Mouse (Mus musculus): ENCODE data around the gene Mfsd4b1. TPM values are rescaled to one million over a fixed set of nuclear protein-coding genes. Genes with fewer than 3 reads are reported as not detected.

Gene Mfsd4b1
- polyA plus RNA-seq, 1 experiment = not detected

DNA sequence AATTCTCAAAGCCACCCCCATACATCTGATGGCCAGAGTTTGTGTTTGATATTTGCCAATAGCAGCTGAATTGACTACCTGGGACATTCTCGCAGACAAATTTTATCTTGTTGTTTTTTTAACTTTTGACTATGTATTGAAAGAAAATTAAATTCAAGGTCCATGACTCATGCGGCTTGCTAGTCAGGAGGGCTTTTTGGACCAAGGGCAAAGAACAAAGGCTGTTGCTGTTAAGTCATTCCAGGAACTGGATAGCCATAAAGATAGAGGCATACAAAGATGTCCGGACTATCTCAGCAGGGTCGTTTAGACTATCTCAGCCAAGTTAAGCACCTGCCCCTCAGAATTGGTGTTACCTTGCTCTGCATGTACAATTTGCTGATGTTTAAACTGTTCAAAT, 47.7 kb downstream of the Mfsd4b1 start:
- Histone ChIP-seq H3K4me1 (no peaks in the 10 kb centered on the region), H3K4me3 (replicated peaks) (no peak overlapping the region), H3K36me3 (replicated peaks; ENCODE audit: low read length) (no peaks in the 10 kb centered on the region), H3K27me3 (replicated peaks) (no peaks in the 10 kb centered on the region), H3K9me3 (peaks cover 17% of the 10 kb centered on the region)
- TF ChIP-seq GATA1 (IDR thresholded peaks at IDR 0.05; ENCODE audit: borderline replicate concordance, low read length) = no peak
- TF ChIP-seq FLI1 (IDR thresholded peaks at IDR 0.05; ENCODE audit: low read length) = no peak

DNA sequence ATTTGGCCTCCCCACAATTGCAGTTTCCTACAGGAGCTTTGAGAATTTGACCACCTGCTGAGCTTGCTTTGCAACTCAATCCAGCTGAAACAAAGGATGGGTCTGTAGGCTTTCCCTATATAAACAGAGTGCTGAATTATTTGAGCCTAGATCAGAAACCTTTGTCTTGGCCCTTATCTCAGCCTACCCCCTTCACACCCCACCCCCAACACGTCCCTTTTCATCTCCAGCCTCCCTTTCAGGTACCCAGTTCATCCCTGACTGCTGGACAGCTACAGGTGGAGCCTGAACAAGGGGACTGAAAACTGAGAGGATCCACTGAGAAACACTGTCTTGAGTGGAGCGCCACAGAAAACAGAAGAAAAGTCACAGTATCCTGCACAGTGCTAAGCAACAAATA, 49.3 kb downstream of the Mfsd4b1 start:
- H3K27me3 ChIP-seq (replicated peaks) = no peaks in the 10 kb centered on the region
- no peaks in the 10 kb centered on the region for H3K36me3 ChIP-seq (replicated peaks; ENCODE audit: low read length)
- peaks cover 17% of the 10 kb centered on the region for H3K9me3 ChIP-seq
- H3K4me1 ChIP-seq = no peaks in the 10 kb centered on the region
- TF ChIP-seq GATA1 (IDR thresholded peaks at IDR 0.05; ENCODE audit: borderline replicate concordance, low read length) (no peak), FLI1 (IDR thresholded peaks at IDR 0.05; ENCODE audit: low read length) (no peak)
- no peak overlapping the region for H3K4me3 ChIP-seq (replicated peaks)

DNA sequence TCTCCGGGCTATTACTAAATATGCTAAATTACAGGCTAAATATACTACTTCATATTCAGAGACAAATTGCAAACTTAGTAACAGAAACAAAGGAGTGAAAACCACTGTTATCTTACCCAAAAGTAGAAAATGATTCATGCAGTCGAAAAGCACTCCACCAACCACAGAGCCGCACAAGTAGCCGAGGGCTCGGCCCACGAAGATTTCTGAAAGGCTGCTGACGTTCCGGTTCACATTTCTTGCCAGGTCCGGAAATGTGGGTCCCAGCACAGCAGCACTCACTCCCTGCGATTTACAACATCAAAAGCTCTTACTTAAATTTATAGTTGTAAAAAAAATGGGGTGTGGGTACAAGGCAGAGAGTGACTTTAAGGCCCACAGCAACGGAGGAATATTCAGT, 50.1 kb downstream of the Mfsd4b1 start:
- Histone ChIP-seq H3K27me3 (replicated peaks) (no peaks in the 10 kb centered on the region), H3K9me3 (peaks cover 17% of the 10 kb centered on the region), H3K36me3 (replicated peaks; ENCODE audit: low read length) (no peaks in the 10 kb centered on the region), H3K4me1 (no peaks in the 10 kb centered on the region), H3K4me3 (replicated peaks) (no peak overlapping the region)
- TF ChIP-seq GATA1 (IDR thresholded peaks at IDR 0.05; ENCODE audit: borderline replicate concordance, low read length) = no peak
- no peak for TF ChIP-seq FLI1 (IDR thresholded peaks at IDR 0.05; ENCODE audit: low read length)

DNA sequence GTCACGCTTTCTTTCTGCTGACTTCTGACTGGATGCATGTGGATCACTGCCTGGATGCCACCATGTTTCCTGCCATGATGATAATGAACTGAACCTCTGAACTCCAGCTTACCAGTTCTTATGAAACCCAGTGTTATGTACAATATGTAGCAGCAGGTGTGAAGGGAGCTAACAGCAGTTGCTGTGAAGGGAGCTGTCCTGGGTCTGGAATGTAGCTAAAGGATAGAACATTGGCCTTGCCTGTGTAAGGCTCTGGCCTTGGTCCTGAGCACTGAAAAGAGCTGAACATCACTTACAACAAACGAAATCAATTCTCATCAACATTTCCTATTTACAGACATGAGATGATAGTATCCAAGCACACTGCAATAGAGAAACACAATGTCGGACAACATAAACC, 57.6 kb downstream of the Mfsd4b1 start:
- no peak for TF ChIP-seq FLI1 (IDR thresholded peaks at IDR 0.05; ENCODE audit: low read length)
- TF ChIP-seq GATA1 (IDR thresholded peaks at IDR 0.05; ENCODE audit: borderline replicate concordance, low read length) = no peak
- Histone ChIP-seq H3K4me3 (replicated peaks) (no peak overlapping the region), H3K4me1 (no peaks in the 10 kb centered on the region; the same call in 1 of the 2 replicates), H3K27me3 (replicated peaks) (no peaks in the 10 kb centered on the region), H3K36me3 (replicated peaks; ENCODE audit: low read length) (no peaks in the 10 kb centered on the region), H3K9me3 (peaks cover 7% of the 10 kb centered on the region)

DNA sequence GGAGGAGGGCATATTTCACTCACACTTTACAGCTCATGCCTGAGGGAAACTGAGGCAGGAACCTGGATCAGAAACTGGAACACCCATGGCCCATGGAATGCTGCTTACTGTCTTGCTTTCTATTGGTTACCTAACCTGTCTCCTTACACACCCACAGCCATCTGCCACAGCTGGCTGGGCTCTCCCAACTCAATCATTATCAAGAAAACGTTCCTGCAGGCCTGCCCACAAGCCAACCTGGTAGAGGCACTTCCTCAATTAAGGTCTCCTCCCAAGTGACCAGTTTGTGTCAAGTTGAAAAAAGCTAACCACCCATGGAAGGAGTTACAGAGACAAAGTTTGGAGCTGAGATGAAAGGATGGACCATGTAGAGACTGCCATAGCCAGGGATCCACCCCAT, 63.2 kb downstream of the Mfsd4b1 start:
- Histone ChIP-seq H3K4me1 (peaks cover 37% of the 10 kb centered on the region), H3K4me3 (replicated peaks) (no peak overlapping the region), H3K9me3 (no peaks in the 10 kb centered on the region), H3K27me3 (replicated peaks) (no peaks in the 10 kb centered on the region), H3K36me3 (replicated peaks; ENCODE audit: low read length) (no peaks in the 10 kb centered on the region)
- TF ChIP-seq GATA1 (IDR thresholded peaks at IDR 0.05; ENCODE audit: borderline replicate concordance, low read length) (no peak), FLI1 (IDR thresholded peaks at IDR 0.05; ENCODE audit: low read length) (no peak)

DNA sequence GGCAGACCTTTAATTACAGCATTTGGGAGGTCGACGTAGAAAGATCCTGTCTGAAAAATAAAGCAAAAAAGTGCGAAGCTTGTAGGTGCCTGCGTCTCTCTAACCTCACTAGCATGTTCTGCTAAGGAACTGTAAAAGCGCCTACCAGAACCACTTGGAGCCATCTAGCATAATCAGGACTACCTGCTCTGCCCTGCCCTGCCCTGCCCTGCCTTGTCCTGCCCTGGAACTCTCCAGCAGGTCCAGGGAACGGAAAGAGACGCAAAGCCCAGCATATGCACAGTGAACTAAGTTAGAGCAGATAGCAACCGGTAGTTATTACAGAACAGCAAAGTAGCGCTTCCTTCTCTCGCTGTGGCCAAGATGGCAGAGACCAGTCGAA, 64.6 kb downstream of the Mfsd4b1 start:
- no peaks in the 10 kb centered on the region for H3K27me3 ChIP-seq (replicated peaks)
- no peak for TF ChIP-seq FLI1 (IDR thresholded peaks at IDR 0.05; ENCODE audit: low read length)
- peaks cover 37% of the 10 kb centered on the region for H3K4me1 ChIP-seq
- no peaks in the 10 kb centered on the region for H3K36me3 ChIP-seq (replicated peaks; ENCODE audit: low read length)
- peak overlapping the region; percentile 95 for H3K4me3 ChIP-seq (replicated peaks)
- H3K9me3 ChIP-seq = no peaks in the 10 kb centered on the region

DNA sequence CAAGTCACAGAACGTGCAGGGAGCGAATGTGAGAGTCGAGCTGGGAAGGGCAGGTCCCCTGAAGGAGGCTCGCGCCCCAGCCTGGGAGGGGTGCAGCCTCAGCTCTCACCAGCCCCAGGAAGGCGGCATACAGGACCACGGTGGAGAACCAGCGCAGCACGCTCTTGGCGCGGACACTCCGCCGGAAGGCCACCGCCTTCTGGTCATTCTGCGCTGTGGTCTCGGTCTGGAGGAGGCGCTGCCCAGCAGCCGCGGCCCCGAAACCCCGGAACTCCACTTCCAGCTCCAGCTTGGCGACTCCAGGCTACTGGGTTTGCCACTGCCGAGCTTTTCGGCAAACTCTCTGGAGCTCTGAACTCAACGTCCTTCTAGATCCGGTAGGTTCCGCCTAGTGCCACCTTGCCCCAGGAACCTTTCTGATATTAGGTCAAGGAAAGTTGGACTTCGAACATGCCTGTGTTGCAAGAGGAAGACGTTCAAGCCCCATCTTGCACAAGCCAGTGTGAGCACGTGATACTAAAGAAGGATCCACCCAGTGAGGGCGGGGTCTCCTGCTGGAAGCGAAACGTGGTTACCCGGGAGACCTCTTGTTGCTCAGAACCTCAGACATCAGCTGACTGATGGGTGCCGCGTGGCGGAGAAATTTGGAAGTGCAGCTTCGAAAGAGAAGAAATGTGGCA, 65.2 kb downstream of the Mfsd4b1 start, which contains the start of gene Mfsd4b3:
Gene Mfsd4b3, minus strand, starts transcription at position 393 of the 680 bp plus-strand sequence.
- H3K9me3 ChIP-seq = no peaks in the 10 kb centered on the region
- no peaks in the 10 kb centered on the region for H3K36me3 ChIP-seq (replicated peaks; ENCODE audit: low read length)
- H3K4me1 ChIP-seq = peaks cover 37% of the 10 kb centered on the region
- TF ChIP-seq GATA1 (IDR thresholded peaks at IDR 0.05; ENCODE audit: borderline replicate concordance, low read length) (no peak), FLI1 (IDR thresholded peaks at IDR 0.05; ENCODE audit: low read length) (no peak)
- H3K4me3 ChIP-seq (replicated peaks) = peak within 1 kb of the TSS; percentile 95
- no peaks in the 10 kb centered on the region for H3K27me3 ChIP-seq (replicated peaks)

DNA sequence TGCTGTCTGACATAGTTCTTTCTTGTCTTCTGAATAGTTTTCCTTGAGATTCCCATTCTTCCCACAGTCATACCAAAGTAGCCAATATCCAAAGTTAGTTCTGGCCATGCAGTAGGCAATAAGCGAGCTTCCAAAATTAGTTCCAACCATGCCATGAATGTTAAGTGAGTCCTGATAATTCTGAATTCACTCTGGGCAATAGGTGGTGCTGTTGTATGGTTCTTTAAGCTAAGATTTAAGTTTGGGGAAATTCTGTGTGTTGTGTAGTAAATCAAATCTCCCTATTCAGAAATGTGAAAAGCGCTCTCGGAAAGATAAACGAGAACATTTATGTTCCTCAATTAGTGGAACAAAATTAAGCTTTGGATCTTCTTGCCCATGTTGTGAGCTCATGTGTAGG, 66.8 kb downstream of the Mfsd4b1 start:
- no peaks in the 10 kb centered on the region for H3K36me3 ChIP-seq (replicated peaks; ENCODE audit: low read length)
- no peak for TF ChIP-seq GATA1 (IDR thresholded peaks at IDR 0.05; ENCODE audit: borderline replicate concordance, low read length)
- no peak for TF ChIP-seq FLI1 (IDR thresholded peaks at IDR 0.05; ENCODE audit: low read length)
- H3K9me3 ChIP-seq = no peaks in the 10 kb centered on the region
- no peaks in the 10 kb centered on the region for H3K27me3 ChIP-seq (replicated peaks)
- H3K4me1 ChIP-seq = peaks cover 37% of the 10 kb centered on the region
- H3K4me3 ChIP-seq (replicated peaks) = no peak overlapping the region

DNA sequence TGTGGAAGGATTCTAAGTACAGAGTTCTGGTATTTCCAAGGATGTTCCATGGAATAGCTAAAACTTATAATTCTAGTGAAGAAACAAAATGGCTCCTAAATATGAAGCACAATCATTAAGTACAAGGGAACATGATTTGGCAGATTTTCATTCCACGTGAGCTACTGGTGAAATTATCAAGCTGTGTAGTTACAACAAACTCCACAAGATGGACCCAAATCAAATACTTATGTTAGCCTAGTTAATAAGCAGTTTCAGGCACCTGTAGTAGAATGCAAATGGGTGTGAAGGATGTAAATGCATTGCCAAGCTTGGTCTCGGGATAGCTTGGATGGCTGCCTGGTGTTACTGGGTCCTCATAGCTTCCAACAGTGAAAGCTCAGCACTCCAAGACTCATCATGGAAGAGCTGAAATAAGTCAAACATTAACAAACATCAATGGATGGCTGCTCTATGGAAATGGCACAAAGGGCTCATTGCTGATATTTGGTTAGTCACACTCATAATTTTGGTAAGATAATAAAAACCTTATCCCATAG, 68.7 kb downstream of the Mfsd4b1 start:
- H3K9me3 ChIP-seq = no peaks in the 10 kb centered on the region
- TF ChIP-seq GATA1 (IDR thresholded peaks at IDR 0.05; ENCODE audit: borderline replicate concordance, low read length) = no peak
- no peak for TF ChIP-seq FLI1 (IDR thresholded peaks at IDR 0.05; ENCODE audit: low read length)
- H3K36me3 ChIP-seq (replicated peaks; ENCODE audit: low read length) = no peaks in the 10 kb centered on the region
- peaks cover 32% of the 10 kb centered on the region for H3K4me1 ChIP-seq
- H3K27me3 ChIP-seq (replicated peaks) = no peaks in the 10 kb centered on the region
- no peak overlapping the region for H3K4me3 ChIP-seq (replicated peaks)

DNA sequence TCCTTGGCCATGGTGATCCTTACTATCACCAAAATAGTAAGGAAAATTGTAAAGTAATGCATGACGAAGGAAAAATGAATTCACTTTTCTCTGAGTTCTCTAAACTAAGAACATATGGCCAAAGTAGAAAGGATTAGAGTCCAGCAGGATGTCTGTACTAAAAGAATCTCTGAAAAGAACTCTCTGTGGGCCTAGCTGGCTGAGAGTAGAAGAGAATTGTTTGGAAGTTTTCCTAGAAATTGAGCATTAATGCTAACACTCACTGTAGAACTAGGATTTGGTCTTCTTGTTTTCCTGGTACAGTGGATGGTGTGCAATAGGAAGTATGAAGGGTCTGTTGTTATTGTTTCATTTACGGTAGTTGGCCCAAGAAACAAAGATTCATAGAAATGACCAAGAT, 69.9 kb downstream of the Mfsd4b1 start:
- Histone ChIP-seq H3K9me3 (no peaks in the 10 kb centered on the region), H3K4me3 (replicated peaks) (no peak overlapping the region), H3K36me3 (replicated peaks; ENCODE audit: low read length) (no peaks in the 10 kb centered on the region), H3K27me3 (replicated peaks) (no peaks in the 10 kb centered on the region), H3K4me1 (peaks cover 26% of the 10 kb centered on the region)
- TF ChIP-seq GATA1 (IDR thresholded peaks at IDR 0.05; ENCODE audit: borderline replicate concordance, low read length) = no peak
- no peak for TF ChIP-seq FLI1 (IDR thresholded peaks at IDR 0.05; ENCODE audit: low read length)

Other genes with a start within 250 kb of the Mfsd4b1 start
- gene Mfsd4b4, start 126.0 kb downstream of the Mfsd4b1 start, polyA plus RNA-seq (2012; ENCODE audit: insufficient read depth, low replicate concordance) = 0.30 TPM in 1 of 2 replicates, not detected in the other
- not detected in 2 replicates for gene Mfsd4b2, start 98.3 kb downstream of the Mfsd4b1 start, polyA plus RNA-seq (2012; ENCODE audit: insufficient read depth, low replicate concordance)
- not detected in 2 replicates for gene Mfsd4b3, start 65.1 kb downstream of the Mfsd4b1 start, polyA plus RNA-seq (2012; ENCODE audit: insufficient read depth, low replicate concordance)
- 0.79 TPM in 1 of 2 replicates, not detected in the other for gene Mfsd4b5, start 38.6 kb downstream of the Mfsd4b1 start, polyA plus RNA-seq (2012; ENCODE audit: insufficient read depth, low replicate concordance)
- gene Slc16a10, start 117.0 kb upstream of the Mfsd4b1 start, polyA plus RNA-seq (2012; ENCODE audit: insufficient read depth, low replicate concordance) = 7.0 and 10.9 TPM in 2 replicates
- gene Rpf2, start 221.8 kb upstream of the Mfsd4b1 start, polyA plus RNA-seq (2012; ENCODE audit: insufficient read depth, low replicate concordance) = 1.3 TPM in 1 of 2 replicates, not detected in the other
- 7.4 and 17.2 TPM in 2 replicates for gene Gtf3c6, start 232.8 kb upstream of the Mfsd4b1 start, polyA plus RNA-seq (2012; ENCODE audit: insufficient read depth, low replicate concordance)